Mouse (Mus musculus) embryonic facial prominence, embryonic 10.5 days (tissue): ENCODE measurements around the gene Vim. TPM values are rescaled to one million over a fixed set of nuclear protein-coding genes. Genes with fewer than 3 reads are reported as not detected.
"Not testable (repeated sequence)": the region's sequence is repeated elsewhere in the genome, so short reads cannot be mapped to it uniquely, and the experiment has no call there.

Experiments
- DNase-seq: peaks from one replicate; pipeline ENCODE4 v3.0.0-alpha.2; 2017; ENCODE audit warnings: low spot score
- H3K27ac ChIP-seq: fragments of 300-500 bp; sonication (generic); replicated peaks from 2 replicates; pipeline ENCODE4 v1.5.1; 2016; ENCODE audit warnings: mild to moderate bottlenecking
- H3K27me3 ChIP-seq: fragments of 300-500 bp; sonication (generic); replicated peaks from 2 replicates; pipeline ENCODE4 v1.6.1; 2016; ENCODE audit warnings: low read depth, mild to moderate bottlenecking; ENCODE audit not compliant: poor library complexity, severe bottlenecking
- H3K36me3 ChIP-seq: fragments of 300-500 bp; sonication (generic); replicated peaks from 2 replicates; pipeline ENCODE4 v1.6.1; 2016; ENCODE audit warnings: mild to moderate bottlenecking, moderate library complexity
- H3K4me1 ChIP-seq: fragments of 300-500 bp; sonication (generic); 2 replicates; pipeline ENCODE4 v1.6.1; 2016
- H3K4me3 ChIP-seq: fragments of 300-500 bp; sonication (generic); 2 replicates; pipeline ENCODE4 v1.5.1; 2016; ENCODE audit warnings: mild to moderate bottlenecking, moderate library complexity
- H3K9me3 ChIP-seq: fragments of 300-500 bp; sonication (generic); 2 replicates; pipeline ENCODE4 v1.6.1; 2016; ENCODE audit warnings: mild to moderate bottlenecking
- WGBS: fragments of 180-500 bp; shearing (Covaris S2); methylation state at CpG from one replicate; pipeline ENCODE4 v1.1.7; 2016; 5-methylcytosine and 5-hydroxymethylcytosine counted together
- polyA plus RNA-seq: library from polyadenylated mRNA; unstranded; fragments of >200 nt; fragmentation: Nextera tagmentation; extraction: Ambion mirVana; gene quantifications from 2 replicates; pipeline ENCODE4 v1.2.1, GENCODE M21; 2016

Gene Vim
- polyA plus RNA-seq, 1 experiment from 2014 or later = 433 TPM

DNA sequence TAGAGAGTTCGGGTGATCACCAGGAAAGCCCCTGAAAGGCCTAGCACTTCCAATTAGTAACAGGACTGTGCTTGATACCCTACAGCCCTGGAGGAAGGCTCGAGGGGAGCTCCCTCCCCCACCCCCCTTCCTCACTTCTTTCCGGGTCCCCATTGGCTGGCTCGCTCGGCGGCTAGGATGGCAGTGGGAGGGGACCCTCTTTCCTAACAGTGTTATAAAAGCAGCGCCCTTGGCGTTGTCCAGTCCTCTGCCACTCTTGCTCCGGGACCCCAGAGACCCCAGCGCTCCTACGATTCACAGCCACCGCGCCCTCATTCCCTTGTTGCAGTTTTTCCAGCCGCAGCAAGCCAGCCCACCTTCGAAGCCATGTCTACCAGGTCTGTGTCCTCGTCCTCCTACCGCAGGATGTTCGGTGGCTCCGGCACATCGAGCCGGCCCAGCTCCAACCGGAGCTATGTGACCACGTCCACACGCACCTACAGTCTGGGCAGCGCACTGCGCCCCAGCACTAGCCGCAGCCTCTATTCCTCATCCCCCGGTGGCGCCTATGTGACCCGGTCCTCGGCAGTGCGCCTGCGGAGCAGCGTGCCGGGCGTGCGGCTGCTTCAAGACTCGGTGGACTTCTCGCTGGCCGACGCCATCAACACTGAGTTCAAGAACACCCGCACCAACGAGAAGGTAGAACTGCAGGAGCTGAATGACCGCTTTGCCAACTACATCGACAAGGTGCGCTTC is 506 bp downstream of the Vim start:
- DNase-seq = peak; percentile 92
- no peaks in the 10 kb centered on the region for H3K9me3 ChIP-seq
- peak overlapping the region; percentile 83 for H3K4me3 ChIP-seq
- peaks cover 12% of the 10 kb centered on the region; the same call in 1 of the 2 replicates for H3K27me3 ChIP-seq
- H3K36me3 ChIP-seq = peaks cover 31% of the 10 kb centered on the region
- peak overlapping the region; percentile 94 for H3K27ac ChIP-seq
- peaks cover 31% of the 10 kb centered on the region for H3K4me1 ChIP-seq
- WGBS = under 1% methylated on average over 46 of the region's 46 CpGs

DNA sequence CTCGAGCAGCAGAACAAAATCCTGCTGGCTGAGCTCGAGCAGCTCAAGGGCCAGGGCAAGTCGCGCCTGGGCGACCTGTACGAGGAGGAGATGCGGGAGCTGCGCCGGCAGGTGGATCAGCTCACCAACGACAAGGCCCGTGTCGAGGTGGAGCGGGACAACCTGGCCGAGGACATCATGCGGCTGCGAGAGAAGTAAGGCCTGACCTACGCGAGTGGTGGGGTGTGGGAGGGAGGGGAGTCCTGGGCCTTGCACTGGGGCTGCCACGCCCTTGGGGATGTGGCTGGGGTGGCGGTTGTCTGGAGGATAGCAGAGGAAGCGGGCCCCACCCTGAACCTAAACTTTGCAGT is 1.0 kb downstream of the Vim start:
- Histone ChIP-seq H3K4me1 (peaks cover 31% of the 10 kb centered on the region), H3K4me3 (peak overlapping the region; percentile 83), H3K36me3 (peaks cover 37% of the 10 kb centered on the region), H3K27ac (peak overlapping the region; percentile 94), H3K9me3 (no peaks in the 10 kb centered on the region), H3K27me3 (peaks cover 12% of the 10 kb centered on the region; the same call in 1 of the 2 replicates)
- DNase-seq = peak; percentile 60
- 2% methylated on average over 21 of the region's 21 CpGs for WGBS

DNA sequence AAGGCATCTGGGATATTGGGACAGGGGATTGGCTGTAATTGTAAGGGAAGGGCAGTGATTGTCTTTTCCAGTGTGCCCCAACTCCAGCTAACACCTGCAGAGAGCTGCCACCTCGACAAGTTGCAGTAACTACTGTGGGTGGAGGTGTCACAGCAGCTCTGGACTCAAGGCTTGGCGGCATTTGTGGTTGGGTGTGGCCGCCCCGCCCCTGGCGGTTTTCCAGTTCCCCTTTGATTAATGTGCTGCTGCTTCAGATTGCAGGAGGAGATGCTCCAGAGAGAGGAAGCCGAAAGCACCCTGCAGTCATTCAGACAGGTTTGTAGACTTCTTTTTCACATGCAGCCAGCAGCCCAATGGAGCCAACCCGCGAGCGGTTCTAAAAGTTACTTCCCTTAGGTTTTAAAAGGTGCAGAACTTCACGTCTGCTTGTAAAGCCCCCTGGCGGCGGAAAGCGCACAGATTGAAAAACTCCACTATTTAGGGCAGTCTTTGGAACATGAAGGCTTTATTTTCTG is 1.6 kb downstream of the Vim start:
- H3K27me3 ChIP-seq = peaks cover 12% of the 10 kb centered on the region; the same call in 1 of the 2 replicates
- H3K4me1 ChIP-seq = peaks cover 31% of the 10 kb centered on the region
- WGBS = 3% methylated on average over 13 of the region's 13 CpGs
- DNase-seq = peak; percentile 85
- peaks cover 42% of the 10 kb centered on the region for H3K36me3 ChIP-seq
- H3K9me3 ChIP-seq = no peaks in the 10 kb centered on the region
- peak overlapping the region; percentile 94 for H3K27ac ChIP-seq
- H3K4me3 ChIP-seq = peak overlapping the region; percentile 83

- H3K36me3 ChIP-seq = peaks cover 48% of the 10 kb centered on the region
- peak overlapping the region; percentile 94 for H3K27ac ChIP-seq
- H3K27me3 ChIP-seq = peaks cover 12% of the 10 kb centered on the region; the same call in 1 of the 2 replicates
- peak overlapping the region; percentile 83 for H3K4me3 ChIP-seq
- H3K4me1 ChIP-seq = peaks cover 31% of the 10 kb centered on the region
- DNase-seq = peak; percentile 19
- H3K9me3 ChIP-seq = no peaks in the 10 kb centered on the region
- 34% methylated on average over 6 of the region's 6 CpGs for WGBS
Measured at GRCm38 (mm10) chr2:13575926-13576325, 2.2 kb downstream of the Vim start.

DNA sequence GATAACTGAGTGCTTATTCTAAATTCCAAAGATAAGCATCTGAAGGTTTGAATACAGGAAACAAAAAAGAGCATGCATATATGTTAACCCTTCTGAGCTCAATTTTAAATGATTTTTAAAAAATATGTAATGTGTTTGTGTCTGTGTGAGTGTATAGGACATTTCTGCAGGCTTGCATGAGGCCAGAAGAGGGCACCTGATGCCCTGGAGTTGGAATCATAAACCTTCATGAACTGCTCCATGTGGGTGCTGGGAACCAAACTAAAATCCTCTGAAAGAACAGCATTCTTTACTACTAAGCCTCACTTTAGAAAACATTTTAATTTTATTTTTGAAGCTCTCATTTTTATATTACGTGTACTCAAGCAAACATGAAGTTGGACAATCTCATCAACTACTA is 3.7 kb downstream of the Vim start:
- Histone ChIP-seq H3K4me1 (peaks cover 26% of the 10 kb centered on the region), H3K4me3 (peak overlapping the region; percentile 83; the same call in 1 of the 2 replicates), H3K27ac (no peak overlapping the region), H3K36me3 (peaks cover 63% of the 10 kb centered on the region), H3K9me3 (no peaks in the 10 kb centered on the region), H3K27me3 (peaks cover 7% of the 10 kb centered on the region; the same call in 1 of the 2 replicates)
- WGBS = 92% methylated on average over 1 of the region's 1 CpGs
- DNase-seq = no peak

- Histone ChIP-seq H3K27me3 (0 out of 2 replicates have a peak, but pooled peaks cover 5% of the 10 kb centered on the region), H3K4me1 (peaks cover 17% of the 10 kb centered on the region), H3K9me3 (no peaks in the 10 kb centered on the region), H3K27ac (no peak overlapping the region), H3K4me3 (no peak overlapping the region), H3K36me3 (peaks cover 69% of the 10 kb centered on the region)
- 84% methylated on average over 14 of the region's 14 CpGs for WGBS
- DNase-seq = no peak
Measured at GRCm38 (mm10) chr2:13578473-13579152, 4.9 kb downstream of the Vim start.

- DNase-seq = no peak
Measured at GRCm38 (mm10) chr2:13579315-13579714, 5.6 kb downstream of the Vim start.

GRCm38 (mm10) chr2:13579991-13580390 is 6.3 kb downstream of the Vim start:
- Histone ChIP-seq H3K27ac (no peak overlapping the region), H3K36me3 (peaks cover 69% of the 10 kb centered on the region), H3K4me3 (no peak overlapping the region), H3K9me3 (no peaks in the 10 kb centered on the region), H3K27me3 (0 out of 2 replicates have a peak, but pooled peaks cover 5% of the 10 kb centered on the region), H3K4me1 (peaks cover 13% of the 10 kb centered on the region)
- 67% methylated on average over 11 of the region's 11 CpGs for WGBS
- no peak for DNase-seq

More at GRCm38 (mm10) chr2:13579315-13579714, 5.6 kb downstream of the Vim start:
- Histone ChIP-seq H3K36me3 (peaks cover 69% of the 10 kb centered on the region), H3K9me3 (no peaks in the 10 kb centered on the region), H3K4me3 (no peak overlapping the region), H3K27me3 (0 out of 2 replicates have a peak, but pooled peaks cover 5% of the 10 kb centered on the region), H3K4me1 (peaks cover 17% of the 10 kb centered on the region), H3K27ac (no peak overlapping the region)
- 94% methylated on average over 8 of the region's 8 CpGs for WGBS

GRCm38 (mm10) chr2:13582184-13582583 is 8.5 kb downstream of the Vim start:
- H3K27me3 ChIP-seq = no peaks in the 10 kb centered on the region
- no peak for DNase-seq
- no peak overlapping the region for H3K27ac ChIP-seq
- peaks cover 56% of the 10 kb centered on the region for H3K36me3 ChIP-seq
- H3K4me1 ChIP-seq = no peaks in the 10 kb centered on the region
- WGBS = 91% methylated on average over 3 of the region's 3 CpGs
- no peaks in the 10 kb centered on the region for H3K9me3 ChIP-seq
- H3K4me3 ChIP-seq = no peak overlapping the region

DNA sequence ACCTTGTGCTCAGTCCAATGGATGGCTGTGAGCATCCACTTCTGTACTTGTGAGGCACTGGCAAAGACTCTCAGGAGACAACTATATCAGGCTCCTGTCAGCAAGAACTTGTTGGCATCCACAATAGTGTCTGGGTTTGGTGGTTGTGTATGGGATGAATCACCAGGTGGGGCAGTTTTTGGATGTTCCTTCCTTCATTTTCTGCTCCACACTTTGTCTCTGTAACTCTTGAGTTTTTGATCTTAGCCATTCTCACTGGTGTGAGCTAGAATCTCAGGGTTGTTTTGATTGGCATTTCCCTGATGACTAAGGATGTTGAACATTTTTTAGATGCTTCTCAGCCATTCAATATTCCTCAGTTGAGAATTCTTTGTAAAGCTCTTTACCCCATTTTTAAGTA is 10.0 kb downstream of the Vim start:
- H3K27me3 ChIP-seq, H3K27ac ChIP-seq, H3K4me1 ChIP-seq, H3K9me3 ChIP-seq, DNase-seq, H3K4me3 ChIP-seq: not testable (repeated sequence)
- H3K36me3 ChIP-seq = peaks cover 43% of the 10 kb centered on the region

DNA sequence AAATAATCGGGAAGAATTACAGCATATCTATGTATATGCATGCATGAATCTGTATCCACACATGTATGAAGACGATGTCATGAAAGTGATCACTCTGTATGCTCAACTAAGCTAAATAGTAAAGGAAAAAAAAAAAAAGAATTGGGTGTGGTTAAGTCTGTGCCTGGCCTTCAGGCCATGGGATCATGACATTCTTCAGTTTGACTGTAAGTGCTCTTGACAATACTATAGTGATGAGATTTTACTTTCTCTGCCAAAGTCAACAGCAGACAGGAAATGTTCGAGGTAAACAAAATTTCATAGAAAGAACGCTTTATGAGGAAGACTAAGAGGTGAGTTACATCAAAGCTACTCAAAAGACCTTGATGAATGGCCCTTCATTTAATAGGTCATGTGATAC is 19.6 kb downstream of the Vim start:
- no peak for DNase-seq
- Histone ChIP-seq H3K36me3 (no peaks in the 10 kb centered on the region), H3K9me3 (no peaks in the 10 kb centered on the region), H3K4me3 (no peak overlapping the region), H3K27ac (no peak overlapping the region), H3K27me3 (no peaks in the 10 kb centered on the region), H3K4me1 (no peaks in the 10 kb centered on the region)
- WGBS = 80% methylated on average over 4 of the region's 4 CpGs

DNA sequence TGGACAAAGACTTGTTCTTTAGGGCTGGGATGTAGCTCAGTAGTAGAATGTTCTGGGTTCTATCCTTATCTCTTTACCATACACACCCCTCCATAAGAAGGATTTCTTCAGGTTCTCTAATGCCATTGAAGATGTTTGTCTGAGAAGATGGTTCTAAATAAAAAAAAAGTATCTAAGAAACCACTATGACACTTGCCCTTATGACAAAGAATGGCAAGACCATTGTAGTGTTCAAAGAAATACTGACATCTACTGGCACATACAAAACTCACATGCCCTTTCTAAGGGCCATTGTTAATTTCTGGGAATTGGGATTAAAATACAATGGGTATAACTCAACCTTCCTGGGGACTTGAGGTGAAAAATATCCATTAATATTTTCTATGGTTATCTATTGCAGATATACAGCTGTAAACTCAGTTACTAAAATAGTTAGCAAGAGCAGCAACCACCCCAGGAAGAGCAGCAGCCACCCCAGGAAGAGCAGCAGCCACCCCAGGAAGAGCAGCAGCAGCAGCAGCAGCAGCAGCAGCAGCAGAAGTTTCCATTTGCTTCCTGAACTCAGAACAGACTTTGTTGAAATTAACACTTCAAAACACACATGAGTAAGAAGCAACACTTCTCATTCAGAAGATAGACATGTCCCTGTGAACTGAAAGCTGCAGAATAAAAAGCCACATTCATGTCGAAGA is 23.4 kb downstream of the Vim start:
- WGBS = 86% methylated on average over 1 of the region's 1 CpGs
- no peaks in the 10 kb centered on the region for H3K36me3 ChIP-seq
- H3K4me3 ChIP-seq = no peak overlapping the region
- H3K4me1 ChIP-seq = no peaks in the 10 kb centered on the region
- H3K9me3 ChIP-seq = no peaks in the 10 kb centered on the region
- no peak overlapping the region for H3K27ac ChIP-seq
- H3K27me3 ChIP-seq = no peaks in the 10 kb centered on the region
- no peak for DNase-seq
